Mouse (Mus musculus) embryonic stem cell, embryonic (primary cell): Measurements from ENCODE around the gene Erf.

Source experiments
- CTCF ChIA-PET, 4 experiments: fragments of 300-600 bp in 2 of 4; fragments of 350-600 bp in 2 of 4; sonication (Branson Sonifier 250); formaldehyde crosslinking; loops; one replicate each; lab custom pipeline; 2022; ENCODE audit warnings: inconsistent platforms in 2 of 4; lab: Charles Lee
- POLR2A ChIA-PET, 4 experiments: fragments of 300-600 bp in 2 of 4; fragments of 350-600 bp in 2 of 4; sonication (Branson Sonifier 250); formaldehyde crosslinking; loops; one replicate each; lab custom pipeline; 2022; ENCODE audit warnings: antibody characterized with exemption in 4 of 4, inconsistent platforms in 1 of 4; lab: Charles Lee

Gene Erf

DNA sequence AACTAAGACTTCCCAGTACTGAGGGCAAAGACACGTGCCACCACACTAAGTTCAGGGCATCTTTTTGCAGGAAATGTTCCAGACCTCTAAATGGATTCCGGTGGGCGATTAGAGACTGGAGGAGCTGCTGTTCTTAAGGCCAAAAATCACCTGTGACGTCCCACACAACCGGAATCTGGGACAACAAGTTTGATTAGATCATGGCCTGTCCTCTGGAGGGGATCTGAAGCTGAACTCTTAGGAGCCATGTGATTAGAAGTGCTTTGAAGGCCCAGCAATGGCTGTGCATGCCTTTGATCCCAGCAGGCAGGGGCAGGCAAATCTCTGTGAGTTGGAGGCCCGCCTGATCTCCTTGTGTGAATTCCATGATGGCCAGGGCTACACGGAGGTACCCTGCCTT is 9.9 kb downstream of the Erf start:
- POLR2A ChIA-PET: interaction anchor here in 3 of 4 experiments (0.6 to 4.5 kb wide), 10 partner anchors 11 to 47 kb away, joined by 3 to 34 read pairs (median 5); partner anchors contain the start of genes Zfp526 (in 2 of the 3), Cic (in 1 of the 3) and Erf (in 1 of the 3)
- CTCF ChIA-PET: interaction anchor here (0.6 to 2.9 kb wide), 16 partner anchors 8 to 868 kb away, joined by 3 to 24 read pairs (median 3); partner anchors contain the start of genes Megf8 (in 1 of the 4) and Pafah1b3 (in 1 of the 4)

GRCm38 (mm10) chr7:25238829-25239623 is 11.5 kb downstream of the Erf start:
- CTCF ChIA-PET: interaction anchor here in 3 of 4 experiments (0.6 to 2.1 kb wide), 16 partner anchors 17 to 517 kb away, joined by 3 to 17 read pairs (median 3); partner anchors contain the start of genes Megf8 (in 2 of the 3), Cic (in 1 of the 3), Pafah1b3 (in 1 of the 3) and Zfp526 (in 1 of the 3)
- POLR2A ChIA-PET: interaction anchor here (0.5 to 10.7 kb wide), 55 partner anchors 8 to 516 kb away, joined by 3 to 160 read pairs (median 7); partner anchors contain the start of genes Dedd2 (in 3 of the 4), Megf8 (in 3 of the 4), Rabac1 (in 3 of the 4) and Zfp526 (in 3 of the 4)

DNA sequence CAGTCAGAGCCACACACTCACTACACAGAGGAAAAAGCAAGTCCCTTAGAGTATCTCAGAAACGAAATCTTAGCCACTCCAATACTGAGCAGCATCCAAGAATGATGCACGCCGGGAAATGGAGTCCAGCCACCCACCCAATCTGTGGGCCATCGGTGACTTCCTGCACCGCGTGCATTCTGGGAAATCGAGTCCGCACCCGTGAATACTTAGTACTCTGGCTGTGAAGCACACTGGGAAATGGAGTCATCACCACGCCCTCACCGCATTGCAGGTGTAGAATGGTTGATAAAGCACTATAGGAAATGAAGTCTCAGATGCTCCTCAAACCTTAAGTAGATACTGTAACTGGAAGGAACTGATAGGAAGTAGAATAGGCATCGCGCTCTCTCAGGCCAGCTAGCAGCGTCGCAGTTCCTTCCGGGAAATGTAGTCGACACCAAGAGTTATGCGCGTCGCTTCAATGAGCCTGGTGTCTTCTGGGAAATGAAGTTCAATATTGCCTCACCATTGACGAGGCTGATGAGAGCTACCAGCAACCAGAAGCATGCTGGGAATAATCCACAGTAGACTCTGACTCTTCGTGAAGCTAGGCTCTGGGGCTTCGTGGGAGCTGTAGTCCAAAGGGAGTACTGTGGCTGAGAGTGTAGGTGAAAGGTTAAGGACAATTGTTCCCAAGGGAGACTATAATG is 12.4 kb downstream of the Erf start:
- CTCF ChIA-PET: interaction anchor here (0.6 to 2.1 kb wide), 24 partner anchors 10 to 518 kb away, joined by 3 to 17 read pairs (median 4); partner anchors contain the start of genes Megf8 (in 3 of the 4), Cic (in 1 of the 4), Pafah1b3 (in 1 of the 4) and Zfp526 (in 1 of the 4)
- POLR2A ChIA-PET: interaction anchor here (0.5 to 10.7 kb wide), 70 partner anchors 9 to 517 kb away, joined by 3 to 160 read pairs (median 5); partner anchors contain the start of genes Cic (in 3 of the 4), Dedd2 (in 3 of the 4), Megf8 (in 3 of the 4) and Rabac1 (in 3 of the 4)

GRCm38 (mm10) chr7:25237249-25238014 is 13.1 kb downstream of the Erf start, which contains the start of gene Gsk3a:
Gene Gsk3a (minus strand): TSS chr7:25237851.
- ChIA-PET CTCF (interaction anchor here (0.6 to 2.1 kb wide), 20 partner anchors 9 to 150 kb away, joined by 3 to 17 read pairs (median 4); partner anchors contain the start of genes Megf8 (in 2 of the 4), Cic (in 1 of the 4) and Pafah1b3 (in 1 of the 4)), POLR2A (interaction anchor here (0.6 to 10.7 kb wide), 58 partner anchors 8 to 517 kb away, joined by 3 to 160 read pairs (median 7); partner anchors contain the start of genes Cic (in 3 of the 4), Dedd2 (in 3 of the 4), Megf8 (in 3 of the 4) and Zfp526 (in 3 of the 4))

DNA sequence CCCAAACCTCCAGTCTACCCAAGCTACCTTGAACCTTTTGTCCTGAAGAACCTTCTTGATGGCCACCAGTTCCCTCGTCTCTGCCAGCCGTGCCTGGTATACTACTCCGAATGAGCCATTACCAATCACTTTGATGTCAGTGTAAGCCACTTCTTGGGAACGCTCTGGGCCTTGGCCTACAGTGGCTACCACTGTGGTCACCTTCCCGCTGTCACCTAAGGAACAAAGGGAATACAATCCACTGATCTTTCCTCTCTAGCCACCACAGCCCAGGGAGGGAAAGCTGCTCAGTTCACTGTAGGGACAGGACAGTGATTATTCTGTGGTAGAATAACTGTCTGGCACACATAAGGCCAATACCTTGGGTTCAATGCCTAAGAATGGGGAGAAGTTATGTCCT is 15.0 kb downstream of the Erf start:
- ChIA-PET POLR2A (interaction anchor here (0.6 to 10.7 kb wide), 13 partner anchors 9 to 109 kb away, joined by 3 to 160 read pairs (median 13); partner anchors contain the start of genes Dedd2 (in 2 of the 4), Zfp526 (in 2 of the 4) and Cic (in 1 of the 4)), CTCF (interaction anchor here in 2 of 4 experiments (0.6 to 1.4 kb wide), 2 partner anchors 48 to 103 kb away, joined by 4 to 5 read pairs; no protein-coding TSS in a partner anchor)

GRCm38 (mm10) chr7:25233061-25233460 is 17.5 kb downstream of the Erf start:
- ChIA-PET POLR2A (interaction anchor here (0.6 to 10.7 kb wide), 21 partner anchors 7 to 65 kb away, joined by 3 to 160 read pairs (median 3); partner anchors contain the start of genes Cic (in 2 of the 4), Dedd2 (in 2 of the 4), Zfp526 (in 2 of the 4) and Pafah1b3 (in 1 of the 4)), CTCF (interaction anchor here (0.6 to 1.3 kb wide), 9 partner anchors 13 to 138 kb away, joined by 3 to 7 read pairs (median 4); partner anchors contain the start of genes Cic (in 1 of the 4) and Megf8 (in 1 of the 4))

- ChIA-PET CTCF (interaction anchor here (0.6 to 1.4 kb wide), 13 partner anchors 9 to 267 kb away, joined by 3 to 8 read pairs (median 4); partner anchors contain the start of genes Cic (in 1 of the 4) and Megf8 (in 1 of the 4)), POLR2A (interaction anchor here (0.9 to 10.7 kb wide), 26 partner anchors 10 to 82 kb away, joined by 3 to 160 read pairs (median 4); partner anchors contain the start of genes Dedd2 (in 3 of the 4), Zfp526 (in 3 of the 4), Cic (in 2 of the 4) and Pafah1b3 (in 1 of the 4))
Measured at GRCm38 (mm10) chr7:25232101-25232648, 18.4 kb downstream of the Erf start.

GRCm38 (mm10) chr7:25230690-25231285 is 19.8 kb downstream of the Erf start:
- POLR2A ChIA-PET: interaction anchor here in 3 of 4 experiments (0.7 to 10.7 kb wide), 10 partner anchors 8 to 84 kb away, joined by 3 to 160 read pairs (median 4); partner anchors contain the start of genes Dedd2 (in 3 of the 3) and Zfp526 (in 3 of the 3)
- CTCF ChIA-PET: interaction anchor here in 3 of 4 experiments (0.7 to 1.4 kb wide), 3 partner anchors 43 to 122 kb away, joined by 3 read pairs; no protein-coding TSS in a partner anchor

DNA sequence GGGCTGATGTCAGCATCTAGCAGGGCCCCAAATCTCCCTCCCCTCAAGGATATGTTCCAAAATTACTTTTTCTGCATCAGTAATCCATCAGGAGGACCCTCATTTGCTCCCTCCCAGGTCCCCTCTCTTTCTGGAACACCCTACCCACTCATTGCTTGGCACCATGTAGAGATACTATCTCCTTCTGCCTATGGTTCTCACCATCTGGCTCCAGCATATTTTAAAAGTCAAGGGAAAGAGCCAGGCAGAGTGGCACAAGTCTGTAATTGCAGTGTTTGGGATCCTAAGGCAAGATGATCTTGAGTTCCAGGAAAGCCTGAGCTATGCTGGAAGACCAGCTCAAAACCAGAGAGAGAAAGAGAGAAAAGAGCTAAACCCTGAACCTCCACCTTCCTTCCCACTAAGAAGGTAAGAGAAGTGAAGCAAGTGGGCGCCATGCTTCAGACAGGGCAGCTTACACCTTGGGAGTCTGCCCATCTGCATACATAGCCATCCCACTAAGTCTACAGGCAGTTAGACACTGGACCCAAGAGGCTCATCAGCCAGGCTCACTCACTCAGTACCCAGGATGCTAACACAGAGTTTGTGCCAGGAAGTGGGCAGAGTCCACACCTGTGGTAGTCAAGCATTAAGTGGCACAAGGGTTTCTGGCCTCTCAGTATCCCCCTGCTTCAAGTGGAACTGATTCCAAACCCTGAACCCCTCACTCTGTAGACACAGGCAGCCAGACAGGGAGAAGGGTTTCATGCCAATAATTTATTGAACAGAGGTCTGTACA is 22.8 kb downstream of the Erf start:
- ChIA-PET CTCF (interaction anchor here in 1 of 4 experiments (0.6 kb wide), 1 partner anchor 10 kb away, joined by 4 read pairs; the partner anchor contains the start of gene Gsk3a), POLR2A (interaction anchor here in 3 of 4 experiments (0.5 to 11.2 kb wide), 3 partner anchors 7 to 140 kb away, joined by 5 to 160 read pairs (median 51); partner anchors contain the start of gene Gsk3a (in 2 of the 3))

GRCm38 (mm10) chr7:25222275-25222967 is 28.1 kb downstream of the Erf start:
- ChIA-PET CTCF (interaction anchor here in 3 of 4 experiments (1.3 to 2.1 kb wide), 4 partner anchors 16 to 128 kb away, joined by 3 to 6 read pairs (median 4); no protein-coding TSS in a partner anchor), POLR2A (interaction anchor here in 3 of 4 experiments (0.6 to 11.2 kb wide), 13 partner anchors 11 to 328 kb away, joined by 3 to 160 read pairs (median 9); partner anchors contain the start of genes Gsk3a (in 2 of the 3), Cic (in 1 of the 3), Pafah1b3 (in 1 of the 3) and Pou2f2 (in 1 of the 3))

DNA sequence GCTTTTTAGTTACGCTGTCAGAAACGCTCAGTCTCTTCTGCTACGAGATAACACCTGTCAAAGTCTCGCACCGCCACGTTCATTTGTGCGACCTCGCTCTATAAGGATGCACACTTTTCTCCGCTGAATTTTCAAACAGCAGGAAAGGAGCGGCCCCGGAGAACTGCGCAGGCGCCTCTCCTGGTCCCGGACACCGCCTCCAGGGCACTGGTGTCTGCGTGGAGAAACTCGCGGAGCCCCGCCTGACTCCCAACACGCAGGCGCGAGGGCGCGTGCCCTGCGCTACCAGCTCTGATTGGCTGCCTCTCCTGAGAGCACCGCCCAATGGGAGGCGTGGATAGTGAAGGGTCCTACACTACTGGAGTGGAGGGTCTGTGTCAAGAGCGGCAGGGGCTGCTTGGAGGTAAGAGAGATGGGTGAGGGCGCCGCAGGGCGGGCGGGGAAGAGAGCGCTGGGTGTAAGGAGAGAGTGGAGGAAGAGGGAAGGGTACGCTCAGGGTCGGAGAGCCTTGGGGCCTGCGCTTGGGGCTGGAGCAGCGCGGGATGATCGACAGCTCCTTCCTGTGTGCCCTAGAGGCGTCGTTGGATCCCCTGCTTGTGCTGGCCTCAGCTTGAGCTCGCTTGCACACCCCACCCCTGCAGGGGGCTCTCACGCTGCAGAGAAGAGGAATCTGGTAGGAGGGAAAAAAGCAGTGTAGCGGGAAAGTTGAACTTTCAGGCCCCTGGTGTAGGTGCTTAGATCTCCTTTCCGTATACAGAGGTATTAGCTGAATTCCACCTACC is 29.3 kb downstream of the Erf start, which contains the start of gene Zfp526:
Gene Zfp526 (plus strand): TSS at position 324 of the 782 bp plus-strand sequence.
- CTCF ChIA-PET: interaction anchor here (0.5 to 3.6 kb wide), 17 partner anchors 17 to 506 kb away, joined by 3 to 10 read pairs (median 4); partner anchors contain the start of genes Pafah1b3 (in 2 of the 4) and Megf8 (in 1 of the 4)
- POLR2A ChIA-PET: interaction anchor here (0.6 to 11.2 kb wide), 55 partner anchors 8 to 327 kb away, joined by 3 to 160 read pairs (median 5); partner anchors contain the start of genes Cic (in 3 of the 4), Gsk3a (in 3 of the 4), Pafah1b3 (in 2 of the 4) and Megf8 (in 1 of the 4)

DNA sequence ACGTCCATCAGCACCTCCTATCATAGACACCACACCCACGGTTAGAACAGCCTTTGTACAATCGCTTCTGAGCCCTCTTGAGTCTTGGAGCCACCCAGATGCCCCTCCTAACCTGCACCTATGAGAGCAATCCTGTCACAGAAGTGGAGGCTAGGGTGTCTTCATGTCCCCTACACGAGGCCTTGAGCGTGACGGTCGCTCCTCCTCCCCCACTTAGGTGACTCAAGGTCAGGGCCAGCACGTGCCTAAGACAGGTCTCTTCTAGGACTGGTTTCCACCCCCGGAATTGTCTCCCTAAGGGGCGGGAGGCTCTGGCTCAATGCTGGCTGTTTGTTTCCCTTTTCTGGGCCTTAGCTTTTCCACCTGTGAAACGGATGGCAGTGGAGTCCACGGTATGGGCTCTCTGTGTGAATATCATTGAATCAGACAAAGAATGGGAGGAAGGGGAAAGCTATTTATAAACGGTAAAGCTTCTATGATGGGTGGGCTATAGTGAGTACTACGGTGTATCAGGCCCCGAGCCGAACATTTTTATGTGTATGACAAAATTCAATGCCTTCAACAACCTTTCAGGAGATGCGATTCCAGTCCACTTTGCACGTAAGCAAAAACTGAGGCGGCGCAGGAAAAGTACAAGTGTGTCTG is 30.0 kb downstream of the Erf start, which contains the start of gene Dedd2:
Gene Dedd2 (minus strand): TSS at position 159 of the 645 bp plus-strand sequence.
- ChIA-PET POLR2A (interaction anchor here (0.6 to 11.2 kb wide), 70 partner anchors 9 to 535 kb away, joined by 3 to 160 read pairs (median 4); partner anchors contain the start of genes Cic (in 3 of the 4), Gsk3a (in 3 of the 4), Megf8 (in 2 of the 4) and Pafah1b3 (in 2 of the 4)), CTCF (interaction anchor here in 3 of 4 experiments (0.6 to 3.6 kb wide), 16 partner anchors 12 to 499 kb away, joined by 3 to 10 read pairs (median 4); partner anchors contain the start of gene Pafah1b3 (in 2 of the 3))
